Mouse (Mus musculus): ENCODE data around the gene Actn3.
"Not testable (repeated sequence)": the region's sequence is repeated elsewhere in the genome, so short reads cannot be mapped to it uniquely, and the experiment has no call there.

Actn3 gene
- long read RNA-seq, experiment 1: 0 reads
- long read RNA-seq, experiment 2: 0 reads

GRCm38 (mm10) chr19:4877785-4878184 is at the start of gene Actn3:
Gene Actn3, minus strand, starts transcription at chr19:4877909.
- intact Hi-C loops (cut with DNase I): no loop called here

- intact Hi-C loops (cut with DNase I): no loop called here
Observed at GRCm38 (mm10) chr19:4925121-4925860, 47.6 kb upstream of the Actn3 start.

GRCm38 (mm10) chr19:4919652-4920051 is 41.9 kb upstream of the Actn3 start:
- intact Hi-C loops (cut with DNase I): no loop called here

- intact Hi-C loops (cut with DNase I): no loop called here
Observed at GRCm38 (mm10) chr19:4916827-4917226, 39.1 kb upstream of the Actn3 start.

- intact Hi-C loops (cut with DNase I): no loop called here
Observed at GRCm38 (mm10) chr19:4915924-4916603, 38.4 kb upstream of the Actn3 start.

GRCm38 (mm10) chr19:4909376-4909775 is 31.7 kb upstream of the Actn3 start:
- intact Hi-C loops (cut with DNase I): no loop called here

GRCm38 (mm10) chr19:4908107-4908506 is 30.4 kb upstream of the Actn3 start:
- intact Hi-C loops (cut with DNase I): no loop called here

- intact Hi-C loops (cut with DNase I): no loop called here
Observed at GRCm38 (mm10) chr19:4905979-4906794, 28.5 kb upstream of the Actn3 start, which contains the start of gene Bbs1. Gene Bbs1, minus strand, starts transcription at chr19:4906628.

- intact Hi-C loops (cut with DNase I): no loop called here
Observed at GRCm38 (mm10) chr19:4899888-4900287, 22.2 kb upstream of the Actn3 start.

GRCm38 (mm10) chr19:4898972-4899371 is 21.3 kb upstream of the Actn3 start:
- intact Hi-C loops (cut with DNase I): no loop called here

GRCm38 (mm10) chr19:4896780-4897520 is 19.2 kb upstream of the Actn3 start:
- intact Hi-C loops (cut with DNase I): no loop called here

GRCm38 (mm10) chr19:4891798-4892197 is 14.1 kb upstream of the Actn3 start:
- intact Hi-C loops (cut with DNase I): no loop called here

GRCm38 (mm10) chr19:4889791-4890190 is 12.1 kb upstream of the Actn3 start:
- intact Hi-C loops (cut with DNase I): no loop called here

GRCm38 (mm10) chr19:4883961-4884360 is 6.3 kb upstream of the Actn3 start:
- intact Hi-C loops (cut with DNase I): no loop called here

GRCm38 (mm10) chr19:4879324-4879703 is 1.6 kb upstream of the Actn3 start:
- intact Hi-C loops (cut with DNase I): no loop called here

GRCm38 (mm10) chr19:4878405-4879323 is 955 bp upstream of the Actn3 start, which contains the start of gene Zdhhc24:
Gene Zdhhc24, plus strand, starts transcription at chr19:4878668.
- intact Hi-C loops (cut with DNase I): no loop called here

GRCm38 (mm10) chr19:4876755-4877154 is 954 bp downstream of the Actn3 start:
- intact Hi-C loops (cut with DNase I): no loop called here

- intact Hi-C loops (cut with DNase I): no loop called here
Observed at GRCm38 (mm10) chr19:4876241-4876640, 1.5 kb downstream of the Actn3 start.

- intact Hi-C loops (cut with DNase I): not testable (repeated sequence)
Observed at GRCm38 (mm10) chr19:4874613-4875012, 3.1 kb downstream of the Actn3 start.

- intact Hi-C loops (cut with DNase I): no loop called here
Observed at GRCm38 (mm10) chr19:4865147-4865546, 12.6 kb downstream of the Actn3 start.
